Mouse (Mus musculus) MEL (cell line): ENCODE measurements at regions not wholly inside any gene's neighbourhood (a gene's known extent, or its start where the extent isn't known, plus 50 kb on each side); places are given as distances from the start of the nearest gene placed in this dataset.
A peak's percentile ranks its signal among the peaks of the same experiment; 100 is the strongest.

Experiments used
- DNase-seq: peaks from one replicate; pipeline ENCODE4 v3.0.0; 2011; ENCODE audit warnings: low read depth, low spot score
- H3K27ac ChIP-seq: 2 replicates; pipeline ENCODE4 v1.5.1; 2012; ENCODE audit warnings: low read depth, mild to moderate bottlenecking, control low read depth, low read length, moderate library complexity; ENCODE audit not compliant: control insufficient read depth
- H3K27me3 ChIP-seq, 2 experiments: fragments of 150-350 bp in 1 of 2; sonication (generic) in 1 of 2; 2 replicates each; pipeline ENCODE4 v1.6.1; 2012; ENCODE audit warnings: low read length in 2 of 2, mild to moderate bottlenecking in 2 of 2, improper control_type of control experiment in 1 of 2, moderate library complexity in 1 of 2; ENCODE audit not compliant: insufficient read depth in 2 of 2, control insufficient read depth in 1 of 2
- H3K36me3 ChIP-seq, 2 experiments: 2 replicates each; pipeline ENCODE4 v1.6.1; 2012 to 2014; ENCODE audit warnings: low read length in 2 of 2, improper control_type of control experiment in 1 of 2, inconsistent platforms in 1 of 2, mild to moderate bottlenecking in 1 of 2; ENCODE audit not compliant: insufficient read depth in 2 of 2, control insufficient read depth in 1 of 2
- H3K4me1 ChIP-seq, 2 experiments: fragments of 150-350 bp in 1 of 2; sonication (generic) in 1 of 2; 2 replicates each; pipeline ENCODE4 v1.6.1; 2012; ENCODE audit warnings: low read length in 2 of 2, improper control_type of control experiment in 1 of 2, mild to moderate bottlenecking in 1 of 2; ENCODE audit not compliant: insufficient read depth in 2 of 2, control insufficient read depth in 1 of 2
- H3K4me3 ChIP-seq, 2 experiments: fragments of 150-350 bp in 1 of 2; sonication (generic) in 1 of 2; 2 replicates each; pipeline ENCODE4 v1.5.1; 2012; ENCODE audit warnings: low read depth in 2 of 2, low read length in 2 of 2, mild to moderate bottlenecking in 2 of 2, moderate library complexity in 2 of 2, control low read depth in 1 of 2, improper control_type of control experiment in 1 of 2; ENCODE audit not compliant: control insufficient read depth in 1 of 2, insufficient read depth in 1 of 2
- H3K79me2 ChIP-seq: 2 replicates; pipeline ENCODE4 v1.6.1; 2012; ENCODE audit warnings: mild to moderate bottlenecking, low read length, moderate library complexity; ENCODE audit not compliant: control insufficient read depth, poor library complexity, insufficient read depth
- H3K9ac ChIP-seq: 2 replicates; pipeline ENCODE4 v1.6.1; 2012; ENCODE audit warnings: low read depth, mild to moderate bottlenecking, control low read depth, low read length, moderate library complexity; ENCODE audit not compliant: control insufficient read depth, poor library complexity, severe bottlenecking
- H3K9me3 ChIP-seq: fragments of 150-350 bp; sonication (generic); replicated peaks from 2 replicates; pipeline ENCODE4 v1.6.1; 2012; ENCODE audit warnings: mild to moderate bottlenecking, low read length, improper control_type of control experiment, moderate library complexity; ENCODE audit not compliant: insufficient read depth
- BHLHE40 ChIP-seq: IDR thresholded peaks from 2 replicates; pipeline ENCODE4 v1.6.1; 2012; ENCODE audit warnings: low read depth, mild to moderate bottlenecking, inconsistent platforms, low read length, improper control_type of control experiment, borderline replicate concordance
- CHD1 ChIP-seq: IDR thresholded peaks from 2 replicates; pipeline ENCODE4 v1.6.1; 2012; ENCODE audit warnings: low read depth, mild to moderate bottlenecking, inconsistent platforms, low read length, improper control_type of control experiment
- CHD2 ChIP-seq: IDR thresholded peaks from 2 replicates; pipeline ENCODE4 v1.6.1; 2011; ENCODE audit warnings: low read length, improper control_type of control experiment
- CTCF ChIP-seq, 3 experiments: IDR thresholded peaks in 2 of 3; conservative IDR thresholded peaks in 1 of 3; 2 replicates each; pipeline ENCODE4 v1.5.1; 2011 to 2012; ENCODE audit warnings: low read length in 3 of 3, low read depth in 2 of 3, mild to moderate bottlenecking in 2 of 3, improper control_type of control experiment in 1 of 3, inconsistent platforms in 1 of 3, mixed read lengths in 1 of 3, moderate library complexity in 1 of 3; ENCODE audit not compliant: control insufficient read depth in 1 of 3, insufficient read depth in 1 of 3, poor library complexity in 1 of 3, severe bottlenecking in 1 of 3
- E2F4 ChIP-seq: IDR thresholded peaks from 2 replicates; pipeline ENCODE4 v1.6.1; 2011; ENCODE audit warnings: low read depth, low read length, improper control_type of control experiment, borderline replicate concordance
- ELF1 ChIP-seq: IDR thresholded peaks from 2 replicates; pipeline ENCODE4 v1.6.1; 2014; ENCODE audit warnings: low read depth, mild to moderate bottlenecking, inconsistent platforms, low read length, improper control_type of control experiment, moderate library complexity
- EP300 ChIP-seq, 2 experiments: IDR thresholded peaks; 2 replicates each; pipeline ENCODE4 v1.6.1; 2011; ENCODE audit warnings: improper control_type of control experiment in 2 of 2, low read length in 2 of 2, low read depth in 1 of 2, mild to moderate bottlenecking in 1 of 2
- ETS1 ChIP-seq: IDR thresholded peaks from 2 replicates; pipeline ENCODE4 v1.6.1; 2012; ENCODE audit warnings: low read depth, mild to moderate bottlenecking, inconsistent platforms, low read length, improper control_type of control experiment, moderate library complexity
- GABPA ChIP-seq: IDR thresholded peaks from 2 replicates; pipeline ENCODE4 v1.6.1; 2012; ENCODE audit warnings: low read depth, mild to moderate bottlenecking, inconsistent platforms, low read length, improper control_type of control experiment, moderate library complexity
- GATA1 ChIP-seq: IDR thresholded peaks from 2 replicates; pipeline ENCODE4 v1.6.1; 2011; ENCODE audit warnings: low read depth, low read length, improper control_type of control experiment
- HCFC1 ChIP-seq: IDR thresholded peaks from 2 replicates; pipeline ENCODE4 v1.6.1; 2012; ENCODE audit warnings: low read depth, mild to moderate bottlenecking, inconsistent platforms, low read length, improper control_type of control experiment, moderate library complexity
- JUND ChIP-seq: IDR thresholded peaks from 2 replicates; pipeline ENCODE4 v1.6.1; 2011; ENCODE audit warnings: low read depth, mild to moderate bottlenecking, improper control_type of control experiment, low read length
- KAT2A ChIP-seq: conservative IDR thresholded peaks from 2 replicates; pipeline ENCODE4 v1.6.1; 2012; ENCODE audit warnings: low read depth, low read length, improper control_type of control experiment, inconsistent platforms
- MAFK ChIP-seq: IDR thresholded peaks from 2 replicates; pipeline ENCODE4 v1.6.1; 2011; ENCODE audit warnings: low read depth, mild to moderate bottlenecking, low read length, improper control_type of control experiment, borderline replicate concordance
- MAX ChIP-seq: IDR thresholded peaks from 2 replicates; pipeline ENCODE4 v1.6.1; 2011; ENCODE audit warnings: low read length, improper control_type of control experiment
- MAZ ChIP-seq: IDR thresholded peaks from 2 replicates; pipeline ENCODE4 v1.6.1; 2012; ENCODE audit warnings: low read depth, mild to moderate bottlenecking, inconsistent platforms, low read length, improper control_type of control experiment
- MEF2A ChIP-seq: IDR thresholded peaks from 2 replicates; pipeline ENCODE4 v1.6.1; 2014; ENCODE audit warnings: low read depth, mild to moderate bottlenecking, inconsistent platforms, low read length, improper control_type of control experiment; ENCODE audit not compliant: poor library complexity, insufficient replicate concordance, severe bottlenecking; ENCODE audit errors: extremely low read depth
- MXI1 ChIP-seq: IDR thresholded peaks from 2 replicates; pipeline ENCODE4 v1.6.1; 2011; ENCODE audit warnings: mild to moderate bottlenecking, low read depth, low read length, improper control_type of control experiment
- MYB ChIP-seq: IDR thresholded peaks from 2 replicates; pipeline ENCODE4 v1.6.1; 2011; ENCODE audit warnings: mild to moderate bottlenecking, low read depth, low read length, improper control_type of control experiment
- MYC ChIP-seq: IDR thresholded peaks from 2 replicates; pipeline ENCODE4 v1.6.1; 2011; ENCODE audit warnings: low read depth, mild to moderate bottlenecking, low read length, improper control_type of control experiment, moderate library complexity
- NELFE ChIP-seq: IDR thresholded peaks from 2 replicates; pipeline ENCODE4 v1.6.1; 2011; ENCODE audit warnings: low read depth, low read length, improper control_type of control experiment
- NRF1 ChIP-seq: IDR thresholded peaks from 2 replicates; pipeline ENCODE4 v1.6.1; 2014; ENCODE audit warnings: low read depth, mild to moderate bottlenecking, inconsistent platforms, low read length, improper control_type of control experiment, moderate library complexity; ENCODE audit not compliant: poor library complexity, insufficient read depth, severe bottlenecking
- POLR2A ChIP-seq, 2 experiments: IDR thresholded peaks; 2 replicates each; pipeline ENCODE4 v1.6.1; 2011 to 2012; ENCODE audit warnings: low read length in 2 of 2, mild to moderate bottlenecking in 2 of 2, control low read depth in 1 of 2, improper control_type of control experiment in 1 of 2, low read depth in 1 of 2, moderate library complexity in 1 of 2; ENCODE audit not compliant: control insufficient read depth in 1 of 2, insufficient read depth in 1 of 2, poor library complexity in 1 of 2
- POLR2AphosphoS2 ChIP-seq: IDR thresholded peaks from 2 replicates; pipeline ENCODE4 v1.6.1; 2011; ENCODE audit warnings: low read length, improper control_type of control experiment
- POLR2AphosphoS5 ChIP-seq: IDR thresholded peaks from 2 replicates; pipeline ENCODE4 v1.6.1; 2012; ENCODE audit warnings: low read depth, borderline replicate concordance, mild to moderate bottlenecking, inconsistent platforms, low read length, moderate library complexity, mixed read lengths
- RAD21 ChIP-seq: IDR thresholded peaks from 2 replicates; pipeline ENCODE4 v1.6.1; 2011; ENCODE audit warnings: mild to moderate bottlenecking, low read depth, low read length, improper control_type of control experiment
- RCOR1 ChIP-seq: IDR thresholded peaks from 2 replicates; pipeline ENCODE4 v1.6.1; 2012; ENCODE audit warnings: low read depth, mild to moderate bottlenecking, inconsistent platforms, low read length, improper control_type of control experiment
- SIN3A ChIP-seq: IDR thresholded peaks from 2 replicates; pipeline ENCODE4 v1.6.1; 2012; ENCODE audit warnings: low read length, improper control_type of control experiment, inconsistent platforms
- SMC3 ChIP-seq: IDR thresholded peaks from 2 replicates; pipeline ENCODE4 v1.6.1; 2011; ENCODE audit warnings: low read depth, low read length, improper control_type of control experiment
- TAL1 ChIP-seq: IDR thresholded peaks from 2 replicates; pipeline ENCODE4 v1.6.1; 2012; ENCODE audit warnings: mild to moderate bottlenecking, inconsistent platforms, low read length, moderate library complexity, mixed read lengths
- TBP ChIP-seq: IDR thresholded peaks from 2 replicates; pipeline ENCODE4 v1.8.0; 2011; ENCODE audit warnings: low read depth, low read length, improper control_type of control experiment
- TCF12 ChIP-seq: IDR thresholded peaks from 2 replicates; pipeline ENCODE4 v1.6.1; 2014; ENCODE audit warnings: low read depth, mild to moderate bottlenecking, inconsistent platforms, low read length, improper control_type of control experiment, moderate library complexity
- UBTF ChIP-seq: IDR thresholded peaks from 2 replicates; pipeline ENCODE4 v1.6.1; 2012; ENCODE audit warnings: low read depth, mild to moderate bottlenecking, inconsistent platforms, low read length, improper control_type of control experiment, moderate library complexity, borderline replicate concordance; ENCODE audit not compliant: insufficient read depth
- USF1 ChIP-seq: IDR thresholded peaks from 2 replicates; pipeline ENCODE4 v1.6.1; 2014; ENCODE audit warnings: low read depth, mild to moderate bottlenecking, inconsistent platforms, low read length, improper control_type of control experiment, moderate library complexity
- USF2 ChIP-seq, 2 experiments: IDR thresholded peaks; 2 replicates each; pipeline ENCODE4 v1.6.1; 2011 to 2012; ENCODE audit warnings: improper control_type of control experiment in 2 of 2, low read length in 2 of 2, borderline replicate concordance in 1 of 2, inconsistent platforms in 1 of 2, low read depth in 1 of 2, mild to moderate bottlenecking in 1 of 2; ENCODE audit not compliant: insufficient read depth in 1 of 2
- ZC3H11A ChIP-seq: IDR thresholded peaks from 2 replicates; pipeline ENCODE4 v1.6.1; 2012; ENCODE audit warnings: low read depth, mild to moderate bottlenecking, inconsistent platforms, low read length, improper control_type of control experiment
- ZKSCAN1 ChIP-seq: IDR thresholded peaks from 2 replicates; pipeline ENCODE4 v1.6.1; 2012; ENCODE audit warnings: low read depth, mild to moderate bottlenecking, inconsistent platforms, low read length, improper control_type of control experiment, moderate library complexity
- ZMIZ1 ChIP-seq: IDR thresholded peaks from 2 replicates; pipeline ENCODE4 v1.6.1; 2012; ENCODE audit warnings: low read depth, mild to moderate bottlenecking, inconsistent platforms, low read length, improper control_type of control experiment, moderate library complexity
- ZNF384 ChIP-seq: IDR thresholded peaks from 2 replicates; pipeline ENCODE4 v1.6.1; 2012; ENCODE audit warnings: low read depth, mild to moderate bottlenecking, inconsistent platforms, low read length, improper control_type of control experiment

GRCm38 (mm10) chr1:95762244-95762643 lies 94.9 kb upstream of the St8sia4 start:
- H3K36me3 ChIP-seq: no peaks in the 10 kb centered on the region
- TF ChIP-seq TBP: no peak
- no peak for TF ChIP-seq UBTF
- TF ChIP-seq SIN3A: no peak
- TF ChIP-seq POLR2AphosphoS2: no peak
- TF ChIP-seq CHD1: no peak
- TF ChIP-seq RAD21: peak; percentile 89
- TF ChIP-seq POLR2AphosphoS5: no peak
- TF ChIP-seq USF1: no peak
- TF ChIP-seq ZC3H11A: peak; percentile 99
- no peak for TF ChIP-seq NRF1
- no peak for TF ChIP-seq USF2 (IDR thresholded peaks at IDR 0.05; ENCODE audit: borderline replicate concordance in 1 of 2, insufficient read depth in 1 of 2, low read depth in 1 of 2, low read length in 2 of 2)
- no peak for TF ChIP-seq NELFE
- no peak for TF ChIP-seq MXI1
- TF ChIP-seq GATA1: no peak; the same call in 1 of the 2 replicates
- no peak for TF ChIP-seq MAZ
- TF ChIP-seq ETS1: no peak
- no peak for TF ChIP-seq MEF2A
- TF ChIP-seq KAT2A: no peak
- TF ChIP-seq E2F4: no peak
- no peak for TF ChIP-seq GABPA
- TF ChIP-seq SMC3: peak; percentile 97
- no peak for TF ChIP-seq HCFC1
- TF ChIP-seq TAL1: no peak
- TF ChIP-seq MYB: no peak
- TF ChIP-seq RCOR1: no peak
- TF ChIP-seq ZNF384: peak; percentile 56
- TF ChIP-seq JUND: no peak
- TF ChIP-seq CHD2: no peak
- TF ChIP-seq MYC: no peak
- TF ChIP-seq CTCF (IDR thresholded peaks at IDR 0.05 in 2 of 3, conservative IDR thresholded peaks at IDR 0.05 in 1 of 3; ENCODE audit: control insufficient read depth in 1 of 3, insufficient read depth in 1 of 3, low read depth in 2 of 3, low read length in 3 of 3, poor library complexity in 1 of 3, severe bottlenecking in 1 of 3): peak; percentile 56 to 85 (median 79)
- TF ChIP-seq ZKSCAN1: no peak
- TF ChIP-seq MAX: no peak
- no peak for TF ChIP-seq ELF1
- TF ChIP-seq MAFK: no peak
- no peak for TF ChIP-seq POLR2A (IDR thresholded peaks at IDR 0.05; ENCODE audit: control insufficient read depth in 1 of 2, insufficient read depth in 1 of 2, low read depth in 1 of 2, low read length in 2 of 2, poor library complexity in 1 of 2)
- no peak for TF ChIP-seq EP300 (IDR thresholded peaks at IDR 0.05; ENCODE audit: low read depth in 1 of 2, low read length in 2 of 2)
- TF ChIP-seq ZMIZ1: no peak
- no peak for TF ChIP-seq BHLHE40
- no peak for TF ChIP-seq TCF12
- TF ChIP-seq, all 39 proteins: peak for 5
- H3K4me1 ChIP-seq: no peaks in the 10 kb centered on the region
- no peak overlapping the region for H3K27ac ChIP-seq
- H3K4me3 ChIP-seq: no peak overlapping the region
- no peak overlapping the region for H3K9ac ChIP-seq
- DNase-seq: peak; percentile 74
- no peaks in the 10 kb centered on the region for H3K9me3 ChIP-seq
- no peaks in the 10 kb centered on the region for H3K27me3 ChIP-seq
- no peaks in the 10 kb centered on the region for H3K79me2 ChIP-seq
